Mouse (Mus musculus) right cerebral cortex, postnatal 4 days (tissue): ENCODE measurements around the gene Prpf18.
"Not testable (repeated sequence)": the region's sequence is repeated elsewhere in the genome, so short reads cannot be mapped to it uniquely, and the experiment has no call there.

Experiments
- DNase-seq: peaks from one replicate; pipeline ENCODE4 v3.0.0-alpha.2; 2022

Gene Prpf18

DNA sequence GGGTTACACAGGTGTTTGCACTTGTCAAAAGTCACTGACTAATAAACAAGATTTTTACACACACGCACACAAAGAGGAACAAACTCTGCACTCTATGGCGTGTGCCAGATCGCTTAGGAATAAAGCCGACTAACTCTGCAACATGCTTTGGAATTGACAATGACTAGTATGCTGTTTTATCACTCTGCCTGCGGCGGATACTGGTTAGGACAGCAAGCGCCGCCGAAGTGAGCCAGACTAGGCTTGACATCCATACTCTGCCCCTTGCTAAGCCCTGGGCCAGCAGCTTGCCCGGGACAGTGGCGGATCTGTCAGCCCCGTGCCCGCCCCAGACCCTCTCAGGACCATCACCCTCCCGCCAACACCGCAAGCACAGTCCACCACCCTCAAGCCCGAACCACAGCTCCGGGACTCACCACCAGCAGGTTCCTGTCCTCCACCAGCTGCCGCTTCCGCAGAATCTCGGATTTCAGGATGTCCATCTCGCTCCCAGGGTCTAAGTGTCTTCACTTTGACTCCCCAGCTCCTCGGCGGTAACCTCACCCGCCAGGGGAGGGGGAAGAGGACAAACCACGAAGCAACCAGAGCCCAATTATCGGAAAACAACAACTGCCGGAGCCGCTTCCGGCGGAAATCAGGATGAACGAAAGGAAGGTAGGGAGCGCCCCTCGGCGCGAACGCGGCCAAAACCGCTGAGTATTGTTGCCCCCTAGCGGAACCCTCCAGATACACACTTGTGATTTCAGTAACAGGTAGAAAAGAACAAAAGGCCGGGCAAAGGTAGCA lies at the start of gene Prpf18:
Prpf18 (minus strand) TSS at position 614 of the 786 bp plus-strand sequence.
- DNase-seq = peak; percentile 87

DNA sequence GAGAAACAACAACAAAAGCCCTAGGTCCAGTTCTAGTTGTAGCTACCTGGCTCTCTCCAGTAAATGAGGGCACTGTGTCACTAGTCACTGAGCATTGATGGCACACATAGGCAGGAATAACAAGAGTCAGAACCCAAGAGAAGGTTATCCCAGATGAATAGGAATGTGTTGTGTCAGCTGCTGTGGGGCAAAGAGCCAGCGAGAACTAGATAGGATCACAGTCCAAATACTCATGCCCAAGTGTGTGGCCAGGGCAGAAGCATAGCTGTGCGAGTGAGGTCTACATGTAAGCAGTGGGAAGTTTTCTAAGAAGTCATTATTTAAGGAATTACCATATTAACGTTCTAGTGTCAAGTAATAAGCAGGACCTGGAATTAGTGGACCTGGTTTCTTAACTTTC lies 28.0 kb upstream of the Prpf18 start:
- DNase-seq = no peak

DNA sequence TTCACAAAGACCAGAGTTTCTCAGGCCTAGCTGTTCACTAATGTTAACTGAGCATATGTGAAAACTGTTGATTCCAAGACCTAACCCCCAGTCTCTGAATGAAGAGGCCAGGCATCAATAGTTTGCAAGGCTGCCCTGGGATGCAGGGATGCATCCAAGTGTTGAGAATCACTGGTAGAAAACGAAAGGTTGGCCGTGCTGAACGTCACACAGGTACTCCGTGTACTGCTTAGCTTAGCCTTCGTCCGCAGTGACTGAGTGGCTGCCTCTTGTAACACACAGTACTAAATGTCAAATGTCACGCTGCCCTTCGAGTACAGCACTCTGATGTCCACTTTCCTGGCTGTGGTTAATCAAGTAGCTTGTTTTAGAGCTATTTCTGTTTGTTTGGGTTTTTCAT lies 19.7 kb upstream of the Prpf18 start:
- DNase-seq = no peak

DNA sequence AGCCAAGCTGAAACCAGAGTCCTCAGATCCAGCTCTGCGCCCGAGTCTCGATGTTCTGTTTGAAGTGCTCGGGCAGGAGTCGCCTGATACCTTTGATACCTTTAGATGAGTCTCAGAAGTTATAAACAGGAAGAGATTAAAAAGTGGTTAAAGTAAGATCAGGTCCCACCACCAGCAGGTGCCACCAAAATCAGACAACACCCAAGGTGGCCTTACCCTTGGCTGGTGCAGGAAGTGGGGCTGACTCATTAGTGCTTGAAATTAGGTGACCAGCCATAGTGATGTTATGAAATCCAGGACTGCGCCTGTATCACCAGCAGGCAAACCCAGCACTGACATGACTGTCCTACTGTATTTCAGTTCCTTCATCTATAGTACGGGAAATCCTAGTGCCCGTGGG lies 17.8 kb upstream of the Prpf18 start:
- DNase-seq = no peak

- DNase-seq = no peak
These were observed 16.7 kb upstream of the Prpf18 start for GRCm38 (mm10) chr2:4668626-4669025.

DNA sequence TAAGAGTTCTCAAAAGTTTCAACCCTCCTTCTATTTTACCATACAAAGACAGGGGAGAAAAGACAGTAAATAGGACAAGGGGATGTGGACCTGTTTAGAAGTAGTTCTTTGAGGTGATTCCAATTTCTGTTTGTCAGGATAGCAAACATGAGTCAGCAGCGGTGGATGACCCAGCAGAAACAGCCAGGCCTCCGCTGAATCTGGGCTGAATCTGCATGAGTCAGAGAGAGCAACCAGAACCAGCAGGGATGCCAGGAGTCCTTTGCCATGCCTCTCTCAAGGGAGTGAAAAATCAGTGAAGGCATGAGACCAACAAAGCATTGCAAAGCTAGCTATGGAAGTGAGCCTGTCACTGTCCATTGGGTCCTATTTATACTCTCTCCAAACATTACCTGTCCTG lies 8.8 kb upstream of the Prpf18 start:
- no peak for DNase-seq

GRCm38 (mm10) chr2:4649646-4650045 lies 2.3 kb downstream of the Prpf18 start:
- no peak for DNase-seq

- no peak for DNase-seq
These were observed 3.8 kb downstream of the Prpf18 start for GRCm38 (mm10) chr2:4648094-4648493.

GRCm38 (mm10) chr2:4645066-4645465 lies 6.8 kb downstream of the Prpf18 start:
- no peak for DNase-seq

GRCm38 (mm10) chr2:4638189-4638588 lies 13.7 kb downstream of the Prpf18 start:
- no peak for DNase-seq

DNA sequence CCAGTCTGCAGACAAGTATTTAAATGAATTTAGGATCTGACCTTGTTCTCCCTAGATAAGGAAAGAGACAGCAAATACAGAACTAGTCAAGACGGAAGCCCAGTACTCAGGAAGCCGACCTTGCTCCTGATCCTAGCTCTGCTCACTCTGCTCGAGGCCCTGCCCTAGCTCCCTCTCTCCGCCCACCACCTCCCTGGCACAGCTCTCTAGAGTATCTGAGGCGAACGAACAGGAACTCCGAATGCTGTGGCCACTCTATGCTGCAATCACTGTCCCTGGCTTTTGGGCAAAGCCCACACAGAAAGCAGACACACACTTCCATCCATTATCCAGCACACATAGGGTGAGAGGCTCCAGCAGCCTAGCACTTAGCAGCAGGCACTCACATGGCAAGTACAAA lies 15.3 kb downstream of the Prpf18 start:
- no peak for DNase-seq

GRCm38 (mm10) chr2:4635804-4636203 lies 16.1 kb downstream of the Prpf18 start:
- peak; percentile 30 for DNase-seq

DNA sequence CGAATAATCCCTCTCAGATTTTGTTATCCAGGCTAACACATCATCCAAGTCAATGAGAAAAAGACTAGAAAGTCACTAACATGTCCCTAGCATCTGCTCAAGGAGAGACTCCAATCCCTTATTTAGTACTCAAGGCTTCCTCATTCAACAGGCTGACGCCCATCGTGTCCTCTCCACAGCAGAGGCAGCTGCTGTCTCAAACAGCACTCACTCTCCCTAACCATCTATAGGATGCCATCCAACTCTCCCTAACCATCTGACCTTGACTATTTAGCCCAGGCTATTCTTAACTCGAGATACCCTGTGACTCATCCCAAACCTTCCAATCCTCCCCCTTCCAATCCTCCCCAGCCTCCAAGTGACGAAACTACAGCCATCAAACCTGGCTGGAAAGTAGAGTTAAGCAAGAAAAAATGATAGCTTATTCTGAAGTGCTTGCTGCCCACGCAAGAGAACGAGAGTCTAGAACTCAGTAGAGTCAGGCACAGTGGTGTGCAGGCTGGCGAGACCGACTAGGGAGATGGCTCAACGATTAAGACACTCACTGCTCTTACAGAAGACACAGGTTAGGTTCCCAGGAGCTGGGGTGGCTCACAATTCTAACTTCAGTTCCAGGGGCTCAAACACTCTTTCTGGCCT lies 21.6 kb downstream of the Prpf18 start:
- no peak for DNase-seq

- DNase-seq = no peak
These were observed 22.4 kb downstream of the Prpf18 start for GRCm38 (mm10) chr2:4629470-4629869.

- DNase-seq = no peak
These were observed 23.0 kb downstream of the Prpf18 start for GRCm38 (mm10) chr2:4628920-4629319.

- DNase-seq = no peak
These were observed 25.0 kb downstream of the Prpf18 start for GRCm38 (mm10) chr2:4626911-4627310.

- DNase-seq = no peak
These were observed 30.4 kb downstream of the Prpf18 start for GRCm38 (mm10) chr2:4621471-4621985.

- DNase-seq = no peak
These were observed 31.1 kb downstream of the Prpf18 start for GRCm38 (mm10) chr2:4620640-4621401.

DNA sequence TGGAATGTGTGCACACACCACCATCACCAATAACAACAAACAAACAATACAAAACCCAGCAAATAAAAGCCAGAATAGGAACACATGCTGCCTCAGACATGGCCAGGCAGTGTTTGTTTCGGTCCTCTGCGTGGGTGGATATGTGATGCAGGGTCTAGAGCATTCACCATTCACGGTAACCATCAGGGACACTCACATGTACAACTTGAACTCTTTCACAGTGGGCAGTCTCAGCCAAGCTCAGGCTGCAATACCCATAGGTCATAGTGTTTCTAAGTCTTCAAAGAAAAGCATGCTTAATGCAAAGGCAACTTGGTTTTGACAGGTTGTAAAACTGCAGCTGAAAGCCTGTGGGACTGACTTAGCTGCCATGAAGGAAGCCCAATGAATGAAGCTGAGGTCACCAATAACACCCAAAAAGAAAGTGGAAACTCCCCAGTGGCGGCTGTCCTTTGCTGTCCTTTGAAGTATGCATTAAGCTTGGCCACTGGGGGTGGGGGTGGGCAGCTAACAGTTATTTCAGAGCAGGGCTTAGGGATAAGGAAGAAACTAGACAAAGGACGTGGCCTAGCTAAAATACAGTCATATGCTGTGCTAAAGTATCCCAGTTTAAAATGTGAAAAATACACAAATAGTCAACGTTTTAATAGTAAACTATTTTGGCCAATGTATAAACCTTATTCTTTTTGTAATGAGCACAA lies 31.9 kb downstream of the Prpf18 start:
- DNase-seq = no peak

- DNase-seq = not testable (repeated sequence)
These were observed 32.8 kb downstream of the Prpf18 start for GRCm38 (mm10) chr2:4619126-4619525.

DNA sequence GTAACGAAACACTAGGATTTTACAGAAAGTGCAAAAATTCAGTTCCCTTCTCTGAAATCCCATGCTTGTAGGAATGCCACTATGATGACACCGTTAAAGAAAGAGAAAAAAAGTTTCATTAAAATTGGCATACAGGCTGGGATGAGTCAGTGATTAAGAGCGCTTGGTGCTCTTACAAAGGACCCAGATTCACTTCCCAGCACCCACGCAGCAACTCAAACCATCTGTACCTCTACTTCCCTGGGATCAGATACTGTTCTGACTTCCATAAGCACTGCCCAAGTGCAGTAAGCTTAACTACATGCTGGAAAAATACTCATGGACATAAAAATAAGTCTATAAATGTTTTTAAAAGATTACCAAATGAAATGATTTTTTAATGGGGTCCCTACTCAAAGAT lies 34.9 kb downstream of the Prpf18 start:
- no peak for DNase-seq

- DNase-seq = no peak
These were observed 36.8 kb downstream of the Prpf18 start for GRCm38 (mm10) chr2:4615014-4615546.
